Mouse (Mus musculus): ENCODE measurements at regions not wholly inside any gene's neighbourhood (a gene's known extent, or its start where the extent isn't known, plus 50 kb on each side); places are given as distances from the start of the nearest gene placed in this dataset.

GRCm38 (mm10) chr16:86136169-86136568 is 234.5 kb upstream of the Adamts5 start:
- no peak for ATAC-seq
- no peak overlapping the region for H3K9ac ChIP-seq (ENCODE audit: low read depth, low read length)
- H3K9me3 ChIP-seq (ENCODE audit: control insufficient read depth, low read length) = no peaks in the 10 kb centered on the region

GRCm38 (mm10) chr16:86127391-86127790 is 225.8 kb upstream of the Adamts5 start:
- Histone ChIP-seq H3K4me2 (ENCODE audit: low read depth, low read length) (no peak overlapping the region), H3K4me1 (ENCODE audit: control insufficient read depth, insufficient read depth, low read length) (no peaks in the 10 kb centered on the region), H3K27ac (ENCODE audit: low read length) (no peak overlapping the region), H3K4me3 (ENCODE audit: low read length) (no peak overlapping the region), H3K9me3 (ENCODE audit: control insufficient read depth, low read length) (no peaks in the 10 kb centered on the region), H3K36me3 (ENCODE audit: control insufficient read depth, insufficient read depth, low read length) (no peaks in the 10 kb centered on the region), H3K9ac (ENCODE audit: low read depth, low read length) (no peak overlapping the region), H3K27me3 (replicated peaks; ENCODE audit: control insufficient read depth, insufficient read depth, low read length) (no peaks in the 10 kb centered on the region)
- no peak for ATAC-seq
- WGBS = 85% methylated on average over 4 of the region's 4 CpGs

More at GRCm38 (mm10) chr16:86136169-86136568, 234.5 kb upstream of the Adamts5 start:
- Histone ChIP-seq H3K27ac (ENCODE audit: low read length) (no peak overlapping the region), H3K4me2 (ENCODE audit: low read depth, low read length) (no peak overlapping the region), H3K36me3 (ENCODE audit: control insufficient read depth, insufficient read depth, low read length) (no peaks in the 10 kb centered on the region), H3K27me3 (replicated peaks; ENCODE audit: control insufficient read depth, insufficient read depth, low read length) (no peaks in the 10 kb centered on the region), H3K4me1 (ENCODE audit: control insufficient read depth, insufficient read depth, low read length) (no peaks in the 10 kb centered on the region), H3K4me3 (ENCODE audit: low read length) (no peak overlapping the region)
- 52% methylated on average over 3 of the region's 3 CpGs for WGBS

- no peak overlapping the region for H3K4me3 ChIP-seq (ENCODE audit: low read length)
- no peak overlapping the region for H3K27ac ChIP-seq (ENCODE audit: low read length)
- ATAC-seq = no peak
- no peaks in the 10 kb centered on the region for H3K9me3 ChIP-seq (ENCODE audit: control insufficient read depth, low read length)
- H3K4me2 ChIP-seq (ENCODE audit: low read depth, low read length) = no peak overlapping the region
- H3K36me3 ChIP-seq (ENCODE audit: control insufficient read depth, insufficient read depth, low read length) = no peaks in the 10 kb centered on the region
- 92% methylated on average over 1 of the region's 1 CpGs for WGBS
- no peaks in the 10 kb centered on the region for H3K27me3 ChIP-seq (replicated peaks; ENCODE audit: control insufficient read depth, insufficient read depth, low read length)
- H3K4me1 ChIP-seq (ENCODE audit: control insufficient read depth, insufficient read depth, low read length) = no peaks in the 10 kb centered on the region
- H3K9ac ChIP-seq (ENCODE audit: low read depth, low read length) = no peak overlapping the region
Measured at GRCm38 (mm10) chr16:86124182-86124581, 222.6 kb upstream of the Adamts5 start.

GRCm38 (mm10) chr16:86122936-86123335 is 221.3 kb upstream of the Adamts5 start:
- H3K4me1 ChIP-seq (ENCODE audit: control insufficient read depth, insufficient read depth, low read length) = no peaks in the 10 kb centered on the region
- no peak overlapping the region for H3K4me3 ChIP-seq (ENCODE audit: low read length)
- no peak overlapping the region for H3K27ac ChIP-seq (ENCODE audit: low read length)
- WGBS = 64% methylated on average over 1 of the region's 1 CpGs
- no peak overlapping the region for H3K9ac ChIP-seq (ENCODE audit: low read depth, low read length)
- H3K36me3 ChIP-seq (ENCODE audit: control insufficient read depth, insufficient read depth, low read length) = no peaks in the 10 kb centered on the region
- no peaks in the 10 kb centered on the region for H3K27me3 ChIP-seq (replicated peaks; ENCODE audit: control insufficient read depth, insufficient read depth, low read length)
- H3K9me3 ChIP-seq (ENCODE audit: control insufficient read depth, low read length) = no peaks in the 10 kb centered on the region
- no peak for ATAC-seq
- no peak overlapping the region for H3K4me2 ChIP-seq (ENCODE audit: low read depth, low read length)

- H3K4me1 ChIP-seq (ENCODE audit: control insufficient read depth, insufficient read depth, low read length) = no peaks in the 10 kb centered on the region
- no peak for ATAC-seq
- no peak overlapping the region for H3K27ac ChIP-seq (ENCODE audit: low read length)
- H3K9me3 ChIP-seq (ENCODE audit: control insufficient read depth, low read length) = no peaks in the 10 kb centered on the region
- H3K4me2 ChIP-seq (ENCODE audit: low read depth, low read length) = no peak overlapping the region
- no peak overlapping the region for H3K9ac ChIP-seq (ENCODE audit: low read depth, low read length)
- H3K4me3 ChIP-seq (ENCODE audit: low read length) = no peak overlapping the region
- H3K36me3 ChIP-seq (ENCODE audit: control insufficient read depth, insufficient read depth, low read length) = no peaks in the 10 kb centered on the region
- H3K27me3 ChIP-seq (replicated peaks; ENCODE audit: control insufficient read depth, insufficient read depth, low read length) = no peaks in the 10 kb centered on the region
Measured at GRCm38 (mm10) chr16:86117959-86118358, 216.3 kb upstream of the Adamts5 start.

- no peaks in the 10 kb centered on the region for H3K4me1 ChIP-seq (ENCODE audit: control insufficient read depth, insufficient read depth, low read length)
- no peak overlapping the region for H3K4me2 ChIP-seq (ENCODE audit: low read depth, low read length)
- 73% methylated on average over 2 of the region's 2 CpGs for WGBS
- no peak for ATAC-seq
- no peak overlapping the region for H3K27ac ChIP-seq (ENCODE audit: low read length)
- no peaks in the 10 kb centered on the region for H3K27me3 ChIP-seq (replicated peaks; ENCODE audit: control insufficient read depth, insufficient read depth, low read length)
- no peaks in the 10 kb centered on the region for H3K36me3 ChIP-seq (ENCODE audit: control insufficient read depth, insufficient read depth, low read length)
- H3K9me3 ChIP-seq (ENCODE audit: control insufficient read depth, low read length) = no peaks in the 10 kb centered on the region
- H3K4me3 ChIP-seq (ENCODE audit: low read length) = no peak overlapping the region
- H3K9ac ChIP-seq (ENCODE audit: low read depth, low read length) = no peak overlapping the region
Measured at GRCm38 (mm10) chr16:86115587-86116376, 214.2 kb upstream of the Adamts5 start.

GRCm38 (mm10) chr16:86094461-86094860 is 192.8 kb upstream of the Adamts5 start:
- Histone ChIP-seq H3K4me3 (ENCODE audit: low read length) (no peak overlapping the region), H3K27ac (ENCODE audit: low read length) (no peak overlapping the region), H3K4me1 (ENCODE audit: control insufficient read depth, insufficient read depth, low read length) (no peaks in the 10 kb centered on the region), H3K9ac (ENCODE audit: low read depth, low read length) (no peak overlapping the region), H3K9me3 (ENCODE audit: control insufficient read depth, low read length) (no peaks in the 10 kb centered on the region), H3K36me3 (ENCODE audit: control insufficient read depth, insufficient read depth, low read length) (no peaks in the 10 kb centered on the region), H3K27me3 (replicated peaks; ENCODE audit: control insufficient read depth, insufficient read depth, low read length) (no peaks in the 10 kb centered on the region), H3K4me2 (ENCODE audit: low read depth, low read length) (no peak overlapping the region)
- no peak for ATAC-seq
- 80% methylated on average over 2 of the region's 2 CpGs for WGBS

GRCm38 (mm10) chr16:86090175-86090574 is 188.5 kb upstream of the Adamts5 start:
- no peaks in the 10 kb centered on the region for H3K9me3 ChIP-seq (ENCODE audit: control insufficient read depth, low read length)
- 84% methylated on average over 6 of the region's 6 CpGs for WGBS

GRCm38 (mm10) chr16:86087421-86087820 is 185.8 kb upstream of the Adamts5 start:
- Histone ChIP-seq H3K27me3 (replicated peaks; ENCODE audit: control insufficient read depth, insufficient read depth, low read length) (no peaks in the 10 kb centered on the region), H3K4me3 (ENCODE audit: low read length) (no peak overlapping the region), H3K9me3 (ENCODE audit: control insufficient read depth, low read length) (no peaks in the 10 kb centered on the region), H3K9ac (ENCODE audit: low read depth, low read length) (no peak overlapping the region), H3K27ac (ENCODE audit: low read length) (no peak overlapping the region), H3K4me2 (ENCODE audit: low read depth, low read length) (no peak overlapping the region), H3K4me1 (ENCODE audit: control insufficient read depth, insufficient read depth, low read length) (no peaks in the 10 kb centered on the region), H3K36me3 (ENCODE audit: control insufficient read depth, insufficient read depth, low read length) (no peaks in the 10 kb centered on the region)
- 76% methylated on average over 3 of the region's 3 CpGs for WGBS
- ATAC-seq = no peak

More at GRCm38 (mm10) chr16:86090175-86090574, 188.5 kb upstream of the Adamts5 start:
- Histone ChIP-seq H3K27ac (ENCODE audit: low read length) (no peak overlapping the region), H3K36me3 (ENCODE audit: control insufficient read depth, insufficient read depth, low read length) (no peaks in the 10 kb centered on the region), H3K27me3 (replicated peaks; ENCODE audit: control insufficient read depth, insufficient read depth, low read length) (no peaks in the 10 kb centered on the region), H3K4me2 (ENCODE audit: low read depth, low read length) (no peak overlapping the region), H3K4me1 (ENCODE audit: control insufficient read depth, insufficient read depth, low read length) (no peaks in the 10 kb centered on the region), H3K4me3 (ENCODE audit: low read length) (no peak overlapping the region), H3K9ac (ENCODE audit: low read depth, low read length) (no peak overlapping the region)
- no peak for ATAC-seq
